Mouse (Mus musculus) lung, postnatal 0 days (tissue): Measurements from ENCODE around the gene Myh10. TPM values are rescaled to one million over a fixed set of nuclear protein-coding genes. Genes with fewer than 3 reads are reported as not detected.

Experiments used
- ATAC-seq: fragments of 200-750 bp; cut with Nextera tagmentation; 2 replicates; pipeline ENCODE4 v1.8.0; 2017; ENCODE audit warnings: moderate library complexity
- DNase-seq: peaks from one replicate; pipeline ENCODE4 v3.0.0-alpha.2; 2016; ENCODE audit warnings: low spot score
- H3K27ac ChIP-seq: fragments of 300-500 bp; sonication (generic); 2 replicates; pipeline ENCODE4 v1.5.1; 2014; ENCODE audit warnings: antibody characterized with exemption, mild to moderate bottlenecking, low read length, mixed read lengths
- H3K27me3 ChIP-seq: fragments of 300-500 bp; sonication (generic); replicated peaks from 2 replicates; pipeline ENCODE4 v1.6.1; 2014; ENCODE audit warnings: low read length, mixed read lengths; ENCODE audit not compliant: insufficient read depth
- H3K36me3 ChIP-seq: fragments of 300-500 bp; sonication (generic); 2 replicates; pipeline ENCODE4 v1.6.1; 2014; ENCODE audit warnings: low read length, mixed read lengths; ENCODE audit not compliant: insufficient read depth
- H3K4me1 ChIP-seq: fragments of 300-500 bp; sonication (generic); 2 replicates; pipeline ENCODE4 v1.6.1; 2014; ENCODE audit warnings: antibody characterized with exemption, low read depth, low read length, mixed read lengths; ENCODE audit not compliant: insufficient read depth
- H3K4me2 ChIP-seq: fragments of 300-500 bp; sonication (generic); replicated peaks from 2 replicates; pipeline ENCODE4 v1.6.1; 2014; ENCODE audit warnings: low read depth, mild to moderate bottlenecking, low read length, moderate library complexity, mixed read lengths
- H3K4me3 ChIP-seq: fragments of 300-500 bp; sonication (generic); 2 replicates; pipeline ENCODE4 v1.5.1; 2014; ENCODE audit warnings: low read depth, low read length
- H3K9ac ChIP-seq: fragments of 300-500 bp; sonication (generic); replicated peaks from 2 replicates; pipeline ENCODE4 v1.6.1; 2014; ENCODE audit warnings: low read depth, mild to moderate bottlenecking
- H3K9me3 ChIP-seq: fragments of 300-500 bp; sonication (generic); 2 replicates; pipeline ENCODE4 v1.6.1; 2016; ENCODE audit warnings: low read length, mixed read lengths
- CTCF ChIP-seq: IDR thresholded peaks from 2 replicates; pipeline ENCODE4 v1.5.1; 2016; ENCODE audit warnings: antibody characterized with exemption, mild to moderate bottlenecking
- EP300 ChIP-seq: IDR thresholded peaks from 2 replicates; pipeline ENCODE4 v1.6.1; 2016; ENCODE audit warnings: antibody characterized with exemption, mild to moderate bottlenecking, control low read depth
- WGBS: fragments of 180-500 bp; shearing (Covaris S2); extraction: QIAGEN DNeasy Blood & Tissue Kit; methylation state at CpG from one replicate; pipeline ENCODE4 v1.1.7; 2014; 5-methylcytosine and 5-hydroxymethylcytosine counted together
- polyA plus RNA-seq: library from polyadenylated mRNA; unstranded; fragments of >200 nt; fragmentation: Nextera tagmentation; extraction: Ambion mirVana; gene quantifications from 2 replicates; pipeline ENCODE4 v1.2.1, GENCODE M21; 2015

Gene Myh10
- polyA plus RNA-seq, 1 experiment from 2014 or later: 51.8 TPM

DNA sequence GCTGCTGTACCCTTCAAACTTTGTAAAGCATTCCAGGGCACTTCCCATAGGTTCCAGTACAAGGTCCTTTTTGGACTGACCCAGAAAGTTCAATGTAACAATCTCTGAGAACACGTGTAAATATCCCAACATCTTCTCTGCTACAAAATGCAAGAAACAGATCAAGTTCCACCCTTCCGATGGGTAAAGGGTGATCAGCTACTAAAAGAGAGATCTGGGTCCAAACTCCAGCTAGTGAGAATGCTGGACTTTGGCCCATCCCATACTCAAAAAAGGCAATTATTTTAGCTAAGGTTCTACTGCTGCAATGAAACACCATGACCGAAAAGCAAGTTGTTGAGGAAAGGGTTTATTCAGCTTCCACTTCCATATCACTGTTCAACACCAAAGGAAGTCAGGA, 163.3 kb downstream of the Myh10 start:
- H3K27me3 ChIP-seq: no peaks in the 10 kb centered on the region
- no peaks in the 10 kb centered on the region for H3K36me3 ChIP-seq
- WGBS: 93% methylated on average over 3 of the region's 3 CpGs
- no peak for ATAC-seq
- H3K4me3 ChIP-seq: no peak overlapping the region
- no peak for TF ChIP-seq EP300
- no peak for TF ChIP-seq CTCF
- H3K9ac ChIP-seq: no peak overlapping the region
- H3K27ac ChIP-seq: peak overlapping the region; percentile 17; the same call in 1 of the 2 replicates
- H3K4me2 ChIP-seq: no peak overlapping the region
- no peaks in the 10 kb centered on the region for H3K9me3 ChIP-seq
- H3K4me1 ChIP-seq: peaks cover 11% of the 10 kb centered on the region; the same call in 1 of the 2 replicates
- DNase-seq: no peak

DNA sequence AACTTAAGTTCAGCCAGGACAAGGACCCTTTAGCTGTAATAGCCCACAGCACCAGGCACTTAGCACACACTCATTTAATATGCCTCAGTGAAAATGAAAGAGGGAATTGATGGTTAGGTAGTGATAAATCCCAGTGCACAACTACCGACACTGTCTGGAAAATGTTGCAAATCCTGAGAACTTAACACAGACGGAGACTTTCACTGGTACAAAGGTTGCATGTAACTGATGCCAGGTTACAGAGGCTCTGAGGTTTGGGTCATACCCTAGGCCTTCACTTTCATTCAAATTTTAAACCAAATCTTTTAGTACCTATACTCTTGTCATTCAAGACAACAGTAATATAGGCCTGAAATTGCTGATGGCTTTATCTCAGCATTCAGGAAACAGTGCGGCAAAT, 166.0 kb downstream of the Myh10 start:
- 87% methylated on average over 3 of the region's 3 CpGs for WGBS

GRCm38 (mm10) chr11:68859943-68860593, 168.7 kb downstream of the Myh10 start:
- no peak overlapping the region for H3K27ac ChIP-seq
- H3K9ac ChIP-seq: no peak overlapping the region
- H3K9me3 ChIP-seq: no peaks in the 10 kb centered on the region
- TF ChIP-seq CTCF (no peak), EP300 (no peak)
- no peaks in the 10 kb centered on the region for H3K36me3 ChIP-seq
- ATAC-seq (no peak), DNase-seq (no peak)
- WGBS: 76% methylated on average over 8 of the region's 8 CpGs
- H3K4me2 ChIP-seq: no peak overlapping the region
- no peaks in the 10 kb centered on the region; the same call in 1 of the 2 replicates for H3K4me1 ChIP-seq
- H3K4me3 ChIP-seq: no peak overlapping the region
- H3K27me3 ChIP-seq: no peaks in the 10 kb centered on the region

More for the DNA sequence above, 166.0 kb downstream of the Myh10 start:
- no peaks in the 10 kb centered on the region for H3K9me3 ChIP-seq
- H3K9ac ChIP-seq: no peak overlapping the region
- no peak for ATAC-seq
- no peak overlapping the region for H3K4me2 ChIP-seq
- no peak overlapping the region for H3K27ac ChIP-seq
- no peak for TF ChIP-seq CTCF
- TF ChIP-seq EP300: no peak
- no peak for DNase-seq
- H3K36me3 ChIP-seq: no peaks in the 10 kb centered on the region
- no peak overlapping the region for H3K4me3 ChIP-seq
- H3K4me1 ChIP-seq: peaks cover 3% of the 10 kb centered on the region; the same call in 1 of the 2 replicates
- no peaks in the 10 kb centered on the region for H3K27me3 ChIP-seq

GRCm38 (mm10) chr11:68862260-68862659, 170.9 kb downstream of the Myh10 start:
- no peak overlapping the region for H3K4me3 ChIP-seq
- DNase-seq (no peak), ATAC-seq (no peak)
- no peaks in the 10 kb centered on the region for H3K9me3 ChIP-seq
- TF ChIP-seq EP300 (no peak), CTCF (no peak)
- no peaks in the 10 kb centered on the region for H3K27me3 ChIP-seq
- H3K27ac ChIP-seq: no peak overlapping the region
- no peak overlapping the region for H3K9ac ChIP-seq
- H3K4me2 ChIP-seq: no peak overlapping the region
- no peaks in the 10 kb centered on the region; the same call in 1 of the 2 replicates for H3K4me1 ChIP-seq
- WGBS: 63% methylated on average over 2 of the region's 2 CpGs
- no peaks in the 10 kb centered on the region for H3K36me3 ChIP-seq

DNA sequence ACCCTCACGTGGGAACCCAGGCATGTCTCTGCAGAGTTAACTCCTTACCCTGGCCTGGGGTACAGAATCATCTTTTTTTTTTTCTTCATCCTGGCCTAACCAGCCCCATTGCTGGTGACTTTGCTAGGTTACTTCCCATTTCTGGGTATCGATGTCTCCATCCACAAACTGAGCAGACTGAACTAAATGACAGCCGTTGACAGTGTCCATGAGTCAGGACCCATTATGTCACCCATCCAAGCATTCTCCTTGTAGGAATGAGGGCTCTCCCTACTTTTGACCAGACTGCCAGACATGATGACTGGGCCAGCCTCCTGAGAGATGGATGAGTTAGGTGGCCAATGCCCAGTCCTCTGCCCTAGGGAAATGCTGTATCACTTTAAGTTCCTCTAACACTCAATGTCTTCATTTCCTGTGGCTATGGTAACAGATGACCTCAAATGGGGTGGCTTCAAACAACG, 172.3 kb downstream of the Myh10 start:
- TF ChIP-seq CTCF (no peak), EP300 (no peak)
- ATAC-seq: peak; percentile 51
- DNase-seq: peak; percentile 59
- Histone ChIP-seq H3K4me1 (no peaks in the 10 kb centered on the region; the same call in 1 of the 2 replicates), H3K27me3 (no peaks in the 10 kb centered on the region), H3K9ac (no peak overlapping the region), H3K4me2 (no peak overlapping the region), H3K4me3 (no peak overlapping the region), H3K27ac (0 out of 2 replicates have a peak overlapping the region, but pooled peaks have one; percentile 0), H3K9me3 (no peaks in the 10 kb centered on the region), H3K36me3 (no peaks in the 10 kb centered on the region)
- 55% methylated on average over 4 of the region's 4 CpGs for WGBS

- Histone ChIP-seq H3K36me3 (no peaks in the 10 kb centered on the region), H3K27me3 (no peaks in the 10 kb centered on the region), H3K4me2 (no peak overlapping the region), H3K9ac (no peak overlapping the region), H3K4me1 (no peaks in the 10 kb centered on the region; the same call in 1 of the 2 replicates), H3K27ac (peak overlapping the region; percentile 47), H3K9me3 (no peaks in the 10 kb centered on the region), H3K4me3 (no peak overlapping the region)
- WGBS: 12% methylated on average over 9 of the region's 9 CpGs
- DNase-seq: peak; percentile 92
- peak; percentile 88 for ATAC-seq
- no peak for TF ChIP-seq CTCF
- peak; percentile 98 for TF ChIP-seq EP300
Observed at GRCm38 (mm10) chr11:68864544-68865189, 173.3 kb downstream of the Myh10 start.

Other genes with a start within 250 kb of the Myh10 start
- gene Pik3r6, start 188.5 kb upstream of the Myh10 start, polyA plus RNA-seq: 6.2 and 6.8 TPM in 2 replicates
- 5.8 and 6.3 TPM in 2 replicates for gene Mfsd6l, start 135.4 kb upstream of the Myh10 start, polyA plus RNA-seq
- gene Ccdc42, start 104.5 kb upstream of the Myh10 start, polyA plus RNA-seq: 0.81 and 0.91 TPM in 2 replicates
- gene Ndel1, start 180.3 kb downstream of the Myh10 start, polyA plus RNA-seq: 79.1 and 85.4 TPM in 2 replicates
- 0.16 and 0.19 TPM in 2 replicates for gene Rnf222, start 197.0 kb downstream of the Myh10 start, polyA plus RNA-seq
- 741 and 807 TPM in 2 replicates for gene Rpl26, start 210.0 kb downstream of the Myh10 start, polyA plus RNA-seq
- gene Odf4, start 235.5 kb downstream of the Myh10 start, polyA plus RNA-seq: not detected in 2 replicates